Mouse (Mus musculus): ENCODE results near the gene Syt3. TPM values are rescaled to one million over a fixed set of nuclear protein-coding genes. Genes with fewer than 3 reads are reported as not detected.
A peak's percentile ranks its signal among the peaks of the same experiment; 100 is the strongest.

Gene Syt3
- under 1 TPM; 0.34 to 0.49 TPM for total RNA-seq (2021)
- long read RNA-seq, experiment 1, result 0 reads
- long read RNA-seq, experiment 2, partial matches to known transcripts, result 1 of 4 reads
- long read RNA-seq, experiment 2, other reads (novel, unspliced or antisense), result 0 of 4 reads

DNA sequence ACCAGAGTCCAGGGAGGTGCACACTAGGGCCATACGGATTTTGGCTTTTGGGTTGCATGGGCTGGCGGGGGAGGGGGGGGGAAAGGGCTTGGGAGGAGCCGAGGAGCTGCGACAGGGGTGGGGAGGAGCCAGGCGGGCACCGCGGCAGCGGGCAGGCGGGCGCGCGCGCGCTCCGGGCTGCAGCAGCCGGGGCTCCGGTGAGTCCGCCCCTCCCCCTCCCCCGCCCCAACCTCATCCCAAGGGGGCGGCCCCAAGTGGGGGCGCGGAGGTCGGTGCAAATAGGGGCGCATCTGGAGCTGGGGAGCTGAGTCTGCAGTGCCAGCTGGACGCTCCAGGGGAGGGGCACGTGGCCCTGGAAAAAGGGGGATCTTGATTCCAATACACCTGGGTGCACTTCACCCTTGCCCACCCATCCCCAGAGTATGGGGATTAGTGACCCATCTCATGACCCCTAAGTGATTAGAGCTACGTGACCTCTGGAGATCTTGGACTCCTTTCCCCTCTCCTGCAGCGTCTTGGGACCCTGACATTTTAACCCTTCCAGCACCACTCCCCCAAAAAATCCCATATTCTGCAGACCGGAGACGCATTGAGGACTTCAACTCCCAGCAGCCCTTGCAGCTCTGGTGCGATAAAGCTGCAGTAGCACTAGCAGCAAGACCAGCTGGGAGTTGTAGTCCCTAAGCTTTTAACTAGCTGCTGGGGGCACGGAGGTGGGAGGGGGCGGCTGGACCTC, at the start of gene Syt3:
Gene Syt3 (plus strand): TSS at position 123 of the 736 bp plus-strand sequence.
- DNase-seq (ENCODE audit: low spot score in 2 of 2), result peak in 1 of 2 experiments; percentile 45

DNA sequence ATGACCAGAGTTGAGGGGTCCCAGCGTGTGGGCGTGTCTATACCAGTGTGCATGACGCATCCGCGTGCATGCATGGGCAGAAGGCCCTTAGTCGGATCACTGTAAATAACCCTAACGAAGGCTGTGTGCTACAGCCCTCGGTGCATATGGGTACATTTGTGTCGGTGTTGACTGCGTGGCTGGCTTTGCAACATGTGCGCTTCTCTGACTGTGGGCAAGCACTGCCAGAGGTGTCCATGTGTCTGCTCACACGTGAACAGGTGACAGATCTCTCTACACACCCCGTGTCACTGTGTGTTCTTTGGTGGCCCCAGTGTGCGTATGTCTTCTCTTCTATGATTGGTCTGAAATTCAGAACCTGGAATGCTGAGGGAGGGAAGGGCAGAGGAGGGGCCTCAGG, 49.8 kb upstream of the Syt3 start:
- no peak for DNase-seq (ENCODE audit: low spot score in 2 of 2)

DNA sequence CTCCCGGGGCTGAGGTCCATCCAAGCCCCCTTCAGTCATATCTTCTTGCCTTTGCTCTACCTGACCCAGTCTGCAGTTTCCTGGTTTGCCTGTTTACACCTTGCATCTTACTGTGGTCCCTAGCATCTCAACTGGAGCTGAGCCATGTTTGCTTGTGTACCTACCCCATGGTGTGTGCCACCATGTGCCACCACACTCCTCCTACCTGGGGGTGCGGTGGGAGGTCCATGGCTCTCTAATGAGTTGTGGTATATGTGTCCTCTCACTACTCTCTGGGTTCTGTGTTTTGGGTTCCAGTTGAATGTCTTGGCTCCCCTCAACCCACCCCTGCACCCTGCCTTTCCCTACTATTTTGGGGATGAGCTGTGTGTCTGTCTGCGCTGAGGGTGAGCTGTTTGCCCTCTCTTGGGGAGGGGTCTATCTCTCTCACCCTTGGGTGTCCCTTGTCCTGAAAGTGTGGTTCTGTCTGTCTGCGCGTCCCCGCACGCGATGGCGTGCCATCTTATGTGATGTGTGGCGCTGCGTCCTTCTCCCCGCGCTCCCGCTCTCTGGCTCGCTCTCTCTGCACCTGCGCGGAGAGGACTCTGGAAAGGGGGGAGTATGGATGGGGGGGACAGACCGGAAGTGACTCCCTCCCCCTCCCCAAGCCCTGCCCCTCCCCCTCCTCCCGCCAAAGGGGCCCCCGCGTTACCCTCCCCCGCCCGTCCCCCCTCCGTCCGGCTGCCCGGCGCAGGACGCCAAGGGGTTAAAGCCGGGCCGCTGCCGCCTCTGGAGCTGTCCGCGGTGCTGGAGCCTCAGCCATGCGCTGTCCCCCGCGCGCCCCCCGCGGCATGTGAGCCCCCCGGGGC, 48.6 kb upstream of the Syt3 start:
- no peak for DNase-seq (ENCODE audit: low spot score in 2 of 2)

DNA sequence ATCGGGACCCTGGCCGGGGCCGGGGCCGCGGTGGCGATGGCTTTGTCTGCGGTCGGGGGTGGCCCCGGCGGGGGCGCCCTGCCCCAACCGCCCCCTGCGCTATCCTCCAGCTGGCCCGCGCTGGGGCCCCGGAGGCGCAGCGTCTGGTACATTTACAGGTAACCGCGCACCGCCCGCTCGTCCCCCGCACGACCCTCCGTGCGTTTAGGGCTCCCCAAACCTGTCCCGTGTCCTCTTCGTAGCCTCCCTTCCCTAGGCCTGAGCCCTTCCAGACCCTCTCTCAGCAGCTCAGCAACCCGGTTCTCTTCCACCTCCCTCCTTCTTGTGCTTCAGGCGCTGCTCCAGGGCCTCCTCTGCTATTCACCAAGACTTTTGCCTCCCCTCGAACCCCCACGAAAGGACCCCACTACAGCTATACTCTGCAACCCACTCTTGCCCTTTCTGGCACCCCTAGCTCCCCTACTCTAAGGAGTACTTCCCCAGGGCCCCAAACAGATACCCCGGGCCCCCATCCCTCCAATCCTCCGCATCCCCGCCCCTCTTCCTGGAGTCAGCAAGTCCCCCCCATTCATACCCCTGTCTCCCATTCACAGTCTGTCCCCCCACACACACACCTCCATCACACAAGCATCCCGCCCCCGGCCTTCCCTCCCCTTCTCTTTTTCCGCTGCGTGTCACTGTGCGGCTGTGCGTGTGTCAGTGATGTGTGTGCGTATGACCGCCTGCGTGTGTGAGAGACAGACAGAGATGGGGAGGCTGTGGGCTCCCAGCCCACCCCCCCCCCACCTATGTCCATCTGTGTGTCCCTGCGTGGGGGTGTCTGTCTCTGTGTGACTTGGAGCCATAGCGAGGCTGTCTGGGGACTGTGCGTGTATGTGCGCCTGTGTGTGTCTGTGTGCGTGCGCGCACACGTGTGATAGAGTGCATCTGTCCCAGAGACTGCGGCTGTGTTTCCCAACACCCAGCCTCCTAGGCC, 47.6 kb upstream of the Syt3 start:
- DNase-seq (ENCODE audit: low spot score in 2 of 2), result no peak

DNA sequence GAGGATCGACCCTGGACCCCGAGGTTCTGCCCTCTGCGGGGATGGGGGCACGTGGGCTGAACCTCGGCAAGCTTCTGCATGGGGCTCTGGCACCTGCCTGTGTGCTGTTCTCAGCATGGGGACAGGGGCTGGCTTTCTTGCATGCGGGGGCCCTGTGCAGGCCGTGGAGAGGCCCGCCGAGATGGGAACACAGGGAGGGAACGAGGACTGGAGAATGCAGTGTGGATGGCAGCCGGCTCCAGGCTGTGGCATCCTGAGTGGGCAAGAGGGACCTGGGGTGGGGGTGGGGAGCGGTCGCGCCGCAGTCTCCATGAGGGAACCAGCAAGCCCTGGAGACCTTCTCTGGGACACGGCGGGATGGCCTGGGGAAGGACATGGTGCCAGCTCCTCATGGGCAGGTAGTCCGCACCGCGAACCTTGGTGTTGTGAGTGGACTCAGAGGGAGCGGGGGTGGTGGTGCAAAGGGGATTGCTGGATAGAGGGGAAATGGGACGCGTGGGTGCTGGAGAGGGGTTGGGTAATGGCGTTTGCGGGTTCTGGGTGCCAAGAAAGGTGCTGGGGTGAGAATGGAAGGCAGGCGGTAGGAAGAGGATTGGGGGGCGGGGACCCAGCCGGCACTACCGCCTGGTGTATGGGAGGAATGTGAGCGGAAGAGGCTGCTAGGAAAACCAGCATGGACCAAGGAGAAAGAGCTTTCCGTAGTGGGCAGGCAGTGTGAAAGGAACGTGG, 46.6 kb upstream of the Syt3 start:
- no peak for DNase-seq (ENCODE audit: low spot score in 2 of 2)

DNA sequence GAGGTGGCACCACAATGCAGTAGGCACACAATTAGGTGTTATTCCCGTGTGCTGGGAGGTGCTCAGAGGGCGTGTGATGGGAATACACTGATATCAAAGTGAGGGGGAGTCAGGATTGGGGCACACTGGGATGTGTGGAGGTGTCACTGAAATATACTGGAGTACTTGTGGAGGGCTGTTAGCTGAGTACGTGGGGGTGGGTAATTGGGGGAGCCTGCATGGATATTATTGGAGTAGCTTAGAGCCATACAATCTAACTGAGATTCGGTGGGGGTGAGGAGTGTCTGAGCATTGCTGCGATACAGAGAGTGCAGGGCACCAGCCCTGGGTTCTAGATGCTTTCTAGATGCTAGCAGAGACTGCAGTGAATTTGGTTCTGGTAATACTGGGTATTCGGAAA, 43.7 kb upstream of the Syt3 start:
- DNase-seq (ENCODE audit: low spot score in 2 of 2), result no peak

DNA sequence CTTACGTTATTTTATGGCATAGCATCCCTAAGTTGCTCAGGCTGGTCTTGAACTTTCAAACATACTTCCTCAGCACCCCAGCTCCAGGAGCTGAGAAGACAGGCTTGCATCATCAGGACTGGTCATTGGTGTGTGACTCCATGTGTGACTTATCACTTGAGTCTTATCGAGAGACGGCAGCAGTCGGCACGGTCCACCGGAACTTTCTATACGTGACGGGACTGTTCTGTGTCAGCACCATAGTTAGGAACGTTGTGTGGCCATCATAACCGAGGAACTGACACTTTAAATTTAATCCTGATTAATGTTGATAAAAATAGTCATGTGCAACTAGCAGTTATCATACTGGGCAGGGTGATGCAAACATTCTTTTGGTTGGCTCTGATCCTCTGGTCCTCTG, 42.8 kb upstream of the Syt3 start:
- DNase-seq (ENCODE audit: low spot score in 2 of 2), result no peak

DNA sequence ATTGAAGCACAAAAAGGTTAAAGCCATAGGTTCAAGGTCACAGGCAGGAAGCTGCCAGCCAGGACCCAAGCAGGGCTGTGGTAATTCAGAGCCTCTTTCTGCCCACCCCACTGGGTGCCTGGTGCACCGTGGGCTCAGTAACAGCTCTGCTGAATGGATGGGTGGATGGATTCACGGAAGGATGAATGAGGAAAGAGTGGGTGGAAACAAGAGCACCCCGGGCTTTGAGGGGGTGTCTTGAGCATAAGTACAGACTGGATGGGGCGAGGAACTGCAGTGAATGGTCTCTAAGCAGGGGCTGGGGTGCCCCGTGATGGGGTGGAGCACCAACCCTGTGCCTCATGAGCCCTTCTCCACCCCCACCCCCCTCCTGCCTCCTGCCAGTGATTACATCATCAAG, 42.2 kb upstream of the Syt3 start:
- DNase-seq (ENCODE audit: low spot score in 2 of 2), result no peak

DNA sequence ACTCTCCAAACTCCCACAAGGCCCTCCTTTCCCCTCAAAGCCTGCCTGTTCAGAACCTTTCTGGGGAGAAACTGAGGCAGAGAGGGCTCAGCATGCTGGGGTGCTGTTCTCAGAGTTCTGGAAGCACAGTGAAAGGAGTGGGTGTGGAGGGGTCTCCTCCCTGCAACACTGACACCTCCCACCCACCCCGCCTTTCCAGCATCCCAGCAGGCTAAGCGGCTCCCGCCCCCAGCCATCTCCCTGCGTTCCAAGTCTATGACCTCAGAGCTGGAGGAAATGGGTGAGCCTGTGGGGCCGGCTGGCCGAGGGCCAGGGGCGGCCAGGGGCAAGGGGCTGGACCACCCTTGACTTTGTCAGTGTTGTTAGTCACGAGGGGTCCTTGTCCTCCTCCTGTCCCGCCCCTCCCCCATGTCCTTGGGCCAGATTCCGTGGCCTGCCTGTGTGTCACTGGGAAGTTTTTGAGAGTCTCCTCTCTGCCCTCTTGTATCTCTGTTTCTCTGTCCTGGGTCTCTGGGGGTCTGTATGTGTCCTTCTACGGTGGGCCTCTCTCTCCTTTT, 40.4 kb upstream of the Syt3 start:
- DNase-seq (ENCODE audit: low spot score in 2 of 2), result no peak

DNA sequence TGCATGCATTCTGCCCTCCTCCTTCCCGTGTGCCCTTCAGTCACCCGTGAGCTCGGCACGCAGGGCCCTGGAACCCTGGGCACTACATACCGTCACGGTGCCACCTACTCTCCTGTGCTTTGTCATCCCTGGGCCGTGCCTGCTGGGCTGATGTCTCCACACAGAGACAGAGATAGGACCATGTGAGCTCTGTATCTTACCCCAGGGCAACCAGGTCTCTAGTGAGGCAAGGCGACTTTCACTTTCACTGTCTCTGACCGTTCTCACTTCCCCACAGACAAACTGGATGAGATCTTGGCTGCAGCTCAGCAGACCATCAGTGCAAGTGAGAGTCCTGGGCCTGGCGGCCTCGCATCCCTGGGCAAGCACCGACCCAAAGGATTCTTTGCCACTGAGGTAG, 39.3 kb upstream of the Syt3 start:
- no peak for DNase-seq (ENCODE audit: low spot score in 2 of 2)

DNA sequence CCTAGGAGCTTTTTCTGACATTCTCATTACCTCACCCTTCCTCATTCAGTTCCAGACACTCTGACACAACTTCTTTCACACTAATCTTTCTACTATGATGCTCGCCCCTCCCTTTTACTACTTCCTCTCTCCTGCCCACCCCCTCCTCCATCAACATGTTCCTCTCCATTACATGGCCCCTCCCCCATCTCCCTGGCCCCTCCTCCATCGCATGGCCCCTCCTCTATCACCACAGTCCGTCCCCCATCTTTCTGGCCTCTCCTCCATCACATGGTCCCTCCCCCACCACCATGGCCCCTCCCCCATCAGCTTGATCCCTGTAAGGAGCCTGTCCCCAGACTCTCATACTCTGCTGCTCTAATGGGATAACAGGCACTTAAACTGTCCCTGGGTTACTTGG, 34.9 kb upstream of the Syt3 start:
- no peak for DNase-seq (ENCODE audit: low spot score in 2 of 2)

DNA sequence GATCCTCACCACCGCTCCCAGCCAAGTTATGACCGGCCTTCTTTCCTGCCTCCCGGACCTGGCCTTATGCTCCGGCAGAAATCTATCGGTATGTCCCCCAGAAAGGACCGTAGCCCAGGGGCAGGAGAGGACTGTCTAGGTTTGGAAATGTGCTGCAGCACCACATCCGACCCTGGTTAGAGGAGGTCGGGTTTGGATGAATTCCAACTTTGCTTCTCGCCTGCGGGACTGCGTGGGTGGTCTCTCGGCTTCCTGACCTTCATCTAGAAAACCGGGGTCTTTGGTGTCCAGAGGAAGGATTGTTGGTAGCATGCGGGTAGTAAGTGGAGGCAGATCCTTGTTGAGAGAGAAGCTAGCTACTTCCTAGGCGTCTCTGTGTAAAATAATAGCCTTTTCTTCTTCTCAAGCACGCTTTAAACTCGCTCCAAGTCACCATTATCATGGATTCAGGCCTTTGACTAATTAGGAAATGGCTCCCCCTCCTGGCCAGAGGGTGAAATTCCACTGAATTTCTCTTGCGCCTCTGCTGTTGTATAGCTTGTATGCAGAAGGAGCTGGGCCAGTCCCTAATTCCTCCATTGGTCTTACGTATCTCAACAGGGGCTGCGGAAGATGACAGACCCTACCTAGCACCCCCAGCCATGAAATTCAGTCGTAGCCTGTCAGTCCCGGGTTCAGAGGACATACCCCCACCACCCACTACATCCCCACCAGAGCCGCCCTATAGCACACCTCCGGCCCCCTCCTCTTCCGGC, 32.8 kb upstream of the Syt3 start:
- peak in 1 of 2 experiments; percentile 75 for DNase-seq (ENCODE audit: low spot score in 2 of 2)

DNA sequence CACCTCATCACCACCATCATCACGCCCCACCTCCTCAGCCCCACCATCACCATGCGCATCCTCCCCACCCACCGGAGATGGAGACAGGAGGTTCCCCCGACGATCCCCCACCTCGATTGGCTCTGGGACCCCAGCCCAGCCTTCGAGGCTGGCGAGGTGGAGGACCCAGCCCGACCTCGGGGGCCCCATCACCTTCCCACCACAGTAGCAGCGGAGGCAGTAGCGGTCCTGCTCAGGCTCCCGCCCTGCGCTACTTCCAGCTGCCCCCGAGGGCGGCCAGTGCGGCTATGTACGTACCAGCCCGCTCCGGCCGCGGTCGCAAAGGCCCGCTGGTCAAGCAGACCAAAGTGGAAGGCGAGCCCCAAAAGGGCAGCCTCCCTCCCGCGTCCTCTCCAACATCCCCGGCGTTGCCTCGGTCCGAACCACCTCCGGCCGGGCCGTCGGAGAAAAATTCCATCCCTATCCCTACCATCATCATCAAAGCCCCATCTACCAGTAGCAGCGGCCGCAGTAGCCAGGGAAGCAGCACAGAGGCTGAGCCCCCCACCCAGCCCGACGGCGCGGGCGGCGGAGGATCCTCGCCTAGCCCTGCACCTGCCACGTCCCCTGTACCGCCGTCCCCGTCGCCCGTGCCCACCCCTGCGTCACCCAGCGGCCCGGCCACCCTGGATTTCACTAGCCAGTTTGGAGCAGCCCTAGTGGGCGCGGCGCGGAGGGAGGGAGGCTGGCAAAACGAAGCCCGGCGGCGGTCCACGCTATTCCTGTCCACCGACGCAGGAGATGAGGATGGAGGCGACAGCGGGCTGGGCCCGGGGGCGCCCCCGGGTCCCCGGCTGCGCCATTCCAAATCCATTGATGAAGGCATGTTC, 31.8 kb upstream of the Syt3 start:
- DNase-seq (ENCODE audit: low spot score in 2 of 2), result no peak

DNA sequence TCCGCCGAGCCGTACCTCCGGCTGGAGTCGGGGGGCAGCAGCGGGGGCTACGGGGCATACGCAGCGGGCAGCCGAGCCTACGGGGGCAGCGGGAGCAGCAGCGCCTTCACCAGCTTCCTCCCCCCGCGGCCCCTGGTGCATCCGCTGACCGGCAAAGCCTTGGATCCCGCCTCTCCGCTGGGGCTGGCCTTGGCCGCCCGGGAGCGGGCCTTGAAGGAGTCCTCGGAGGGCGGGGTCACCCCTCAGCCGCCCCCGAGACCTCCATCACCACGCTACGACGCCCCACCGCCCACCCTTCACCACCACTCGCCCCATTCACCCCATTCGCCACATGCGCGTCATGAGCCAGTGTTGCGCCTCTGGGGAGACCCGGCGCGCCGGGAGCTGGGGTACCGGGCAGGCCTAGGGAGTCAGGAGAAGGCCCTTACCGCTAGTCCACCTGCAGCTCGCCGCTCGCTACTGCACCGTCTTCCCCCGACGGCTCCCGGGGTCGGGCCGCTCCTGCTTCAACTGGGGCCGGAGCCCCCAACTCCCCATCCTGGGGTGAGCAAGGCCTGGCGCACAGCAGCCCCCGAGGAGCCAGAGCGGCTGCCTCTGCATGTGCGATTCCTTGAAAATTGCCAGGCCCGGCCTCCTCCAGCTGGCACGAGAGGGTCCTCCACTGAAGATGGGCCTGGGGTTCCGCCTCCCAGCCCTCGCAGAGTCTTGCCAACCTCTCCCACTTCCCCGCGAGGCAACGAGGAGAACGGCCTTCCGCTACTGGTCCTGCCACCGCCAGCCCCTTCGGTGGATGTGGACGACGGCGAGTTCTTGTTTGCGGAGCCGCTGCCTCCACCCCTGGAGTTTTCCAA, 30.9 kb upstream of the Syt3 start:
- no peak for DNase-seq (ENCODE audit: low spot score in 2 of 2)

DNA sequence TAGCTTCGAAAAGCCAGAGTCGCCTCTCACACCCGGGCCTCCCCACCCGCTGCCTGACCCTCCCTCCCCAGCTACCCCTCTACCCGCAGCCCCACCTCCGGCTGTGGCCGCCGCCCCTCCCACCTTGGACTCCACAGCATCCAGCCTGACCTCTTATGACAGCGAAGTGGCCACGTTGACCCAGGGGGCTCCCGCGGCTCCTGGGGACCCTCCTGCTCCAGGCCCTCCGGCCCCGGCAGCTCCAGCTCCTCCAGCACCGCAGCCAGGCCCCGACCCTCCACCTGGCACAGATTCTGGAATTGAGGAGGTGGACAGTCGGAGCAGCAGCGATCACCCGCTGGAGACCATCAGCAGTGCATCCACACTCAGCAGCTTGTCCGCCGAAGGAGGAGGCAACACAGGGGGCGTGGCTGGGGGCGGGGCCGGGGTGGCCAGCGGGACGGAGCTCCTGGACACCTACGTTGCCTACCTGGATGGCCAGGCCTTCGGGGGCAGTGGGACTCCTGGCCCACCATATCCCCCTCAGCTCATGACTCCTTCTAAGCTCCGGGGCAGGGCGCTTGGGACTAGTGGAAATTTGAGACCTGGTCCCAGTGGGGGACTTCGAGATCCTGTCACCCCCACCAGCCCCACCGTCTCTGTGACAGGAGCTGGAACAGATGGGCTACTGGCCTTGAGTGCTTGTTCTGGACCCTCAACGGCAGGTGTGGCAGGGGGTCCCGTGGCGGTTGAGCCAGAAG, 30.1 kb upstream of the Syt3 start:
- no peak for DNase-seq (ENCODE audit: low spot score in 2 of 2)

DNA sequence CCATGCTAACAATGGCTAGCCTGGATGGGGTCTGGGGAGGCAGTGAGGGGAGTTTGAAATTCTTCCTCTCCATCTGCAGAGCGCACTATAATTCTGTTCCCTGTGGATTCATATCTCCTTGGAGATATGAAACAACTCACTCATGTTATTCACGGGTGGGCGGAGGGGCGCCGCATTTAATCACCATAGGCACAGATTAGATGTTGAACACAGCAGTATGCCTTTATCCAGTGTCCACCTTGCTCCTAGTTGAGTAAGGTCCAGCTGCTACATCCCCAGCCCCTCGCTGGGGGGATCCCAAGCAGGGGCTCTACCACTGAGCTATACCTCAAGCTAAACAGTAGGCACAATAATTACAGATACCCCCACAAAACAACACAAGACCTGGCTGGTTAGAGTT, 28.5 kb upstream of the Syt3 start:
- no peak for DNase-seq (ENCODE audit: low spot score in 2 of 2)
